Mouse (Mus musculus) heart, adult 9 months (tissue): ENCODE results near the gene Apom.

Source experiments
- DNase-seq, 2 experiments: peaks; one replicate each; pipeline ENCODE4 v3.0.0; 2022; ENCODE audit warnings: low spot score in 2 of 2

The Apom gene

GRCm38 (mm10) chr17:35158850-35159593, 27.2 kb upstream of the Apom start:
- no peak for DNase-seq

GRCm38 (mm10) chr17:35157661-35158175, 25.9 kb upstream of the Apom start:
- DNase-seq, result no peak

- no peak for DNase-seq
Observed at GRCm38 (mm10) chr17:35157254-35157653, 25.4 kb upstream of the Apom start.

- DNase-seq, result no peak
Observed at GRCm38 (mm10) chr17:35156461-35157200, 24.8 kb upstream of the Apom start.

- no peak for DNase-seq
Observed at GRCm38 (mm10) chr17:35155451-35155850, 23.6 kb upstream of the Apom start.

- DNase-seq, result no peak
Observed at GRCm38 (mm10) chr17:35154616-35155015, 22.8 kb upstream of the Apom start.

- DNase-seq, result no peak
Observed at GRCm38 (mm10) chr17:35153931-35154330, 22.1 kb upstream of the Apom start.

GRCm38 (mm10) chr17:35153077-35153476, 21.2 kb upstream of the Apom start:
- DNase-seq, result no peak

GRCm38 (mm10) chr17:35152121-35152520, 20.3 kb upstream of the Apom start:
- no peak for DNase-seq

GRCm38 (mm10) chr17:35147922-35148639, 16.2 kb upstream of the Apom start:
- DNase-seq, result no peak

GRCm38 (mm10) chr17:35147348-35147747, 15.5 kb upstream of the Apom start:
- no peak for DNase-seq

GRCm38 (mm10) chr17:35146139-35146538, 14.3 kb upstream of the Apom start:
- no peak for DNase-seq

- DNase-seq, result no peak
Observed at GRCm38 (mm10) chr17:35141971-35142370, 10.1 kb upstream of the Apom start.

- no peak for DNase-seq
Observed at GRCm38 (mm10) chr17:35140490-35140996, 8.7 kb upstream of the Apom start.

- DNase-seq, result no peak
Observed at GRCm38 (mm10) chr17:35139269-35139668, 7.4 kb upstream of the Apom start.

- no peak for DNase-seq
Observed at GRCm38 (mm10) chr17:35135591-35136320, 3.9 kb upstream of the Apom start.

- DNase-seq, result peak; percentile 96
Observed at GRCm38 (mm10) chr17:35134801-35135590, 3.1 kb upstream of the Apom start, which contains the start of gene Bag6. Bag6 (plus strand) TSS chr17:35135178.

GRCm38 (mm10) chr17:35133517-35133916, 1.7 kb upstream of the Apom start:
- no peak for DNase-seq

- no peak for DNase-seq
Observed at GRCm38 (mm10) chr17:35132174-35132560, 317 bp upstream of the Apom start.

GRCm38 (mm10) chr17:35131038-35131437, 812 bp downstream of the Apom start:
- DNase-seq, result no peak

GRCm38 (mm10) chr17:35128996-35129395, 2.9 kb downstream of the Apom start:
- no peak for DNase-seq
